Mouse (Mus musculus) midbrain, embryonic 11.5 days (tissue): ENCODE measurements around the gene Hmcn1. TPM values are rescaled to one million over a fixed set of nuclear protein-coding genes. Genes with fewer than 3 reads are reported as not detected.

Experiments used
- ATAC-seq: fragments of 200-750 bp; cut with Nextera tagmentation; 2 replicates; pipeline ENCODE4 v1.8.0; 2017; ENCODE audit warnings: moderate TSS enrichment, moderate library complexity; ENCODE audit not compliant: low FRiP score
- DNase-seq: peaks from one replicate; pipeline ENCODE4 v3.0.0; 2015; ENCODE audit warnings: low spot score; ENCODE audit errors: missing footprints
- H3K27ac ChIP-seq: fragments of 300-500 bp; sonication (generic); 2 replicates; pipeline ENCODE4 v1.5.1; 2014; ENCODE audit warnings: low read depth, low read length
- H3K27me3 ChIP-seq: fragments of 300-500 bp; sonication (generic); 2 replicates; pipeline ENCODE4 v1.6.1; 2014; ENCODE audit warnings: mild to moderate bottlenecking, low read length, moderate library complexity, mixed read lengths; ENCODE audit not compliant: control insufficient read depth, insufficient read depth
- H3K36me3 ChIP-seq: fragments of 300-500 bp; sonication (generic); 2 replicates; pipeline ENCODE4 v1.6.1; 2014; ENCODE audit warnings: mild to moderate bottlenecking, low read length, moderate library complexity, mixed read lengths; ENCODE audit not compliant: control insufficient read depth, insufficient read depth
- H3K4me1 ChIP-seq: fragments of 300-500 bp; sonication (generic); 2 replicates; pipeline ENCODE4 v1.6.1; 2014; ENCODE audit warnings: low read length; ENCODE audit not compliant: control insufficient read depth, insufficient read depth
- H3K4me2 ChIP-seq: fragments of 300-500 bp; sonication (generic); 2 replicates; pipeline ENCODE4 v1.6.1; 2014; ENCODE audit warnings: mild to moderate bottlenecking, moderate library complexity
- H3K4me3 ChIP-seq: fragments of 300-500 bp; sonication (generic); 2 replicates; pipeline ENCODE4 v1.5.1; 2014; ENCODE audit warnings: low read depth, low read length
- H3K9ac ChIP-seq: fragments of 300-500 bp; sonication (generic); 2 replicates; pipeline ENCODE4 v1.6.1; 2014; ENCODE audit warnings: low read length
- H3K9me3 ChIP-seq: fragments of 300-500 bp; sonication (generic); 2 replicates; pipeline ENCODE4 v1.6.1; 2016; ENCODE audit warnings: low read length; ENCODE audit not compliant: control insufficient read depth
- WGBS: fragments of 180-500 bp; shearing (Covaris S2); extraction: QIAGEN DNeasy Blood & Tissue Kit; methylation state at CpG from one replicate; pipeline ENCODE4 v1.1.7; 2014; 5-methylcytosine and 5-hydroxymethylcytosine counted together
- polyA plus RNA-seq: library from polyadenylated mRNA; unstranded; fragments of >200 nt; fragmentation: Nextera tagmentation; extraction: Ambion mirVana; gene quantifications from 2 replicates; pipeline ENCODE4 v1.2.1, GENCODE M21; 2014

The Hmcn1 gene
- polyA plus RNA-seq, 1 experiment from 2014 or later: 6.0 TPM

DNA sequence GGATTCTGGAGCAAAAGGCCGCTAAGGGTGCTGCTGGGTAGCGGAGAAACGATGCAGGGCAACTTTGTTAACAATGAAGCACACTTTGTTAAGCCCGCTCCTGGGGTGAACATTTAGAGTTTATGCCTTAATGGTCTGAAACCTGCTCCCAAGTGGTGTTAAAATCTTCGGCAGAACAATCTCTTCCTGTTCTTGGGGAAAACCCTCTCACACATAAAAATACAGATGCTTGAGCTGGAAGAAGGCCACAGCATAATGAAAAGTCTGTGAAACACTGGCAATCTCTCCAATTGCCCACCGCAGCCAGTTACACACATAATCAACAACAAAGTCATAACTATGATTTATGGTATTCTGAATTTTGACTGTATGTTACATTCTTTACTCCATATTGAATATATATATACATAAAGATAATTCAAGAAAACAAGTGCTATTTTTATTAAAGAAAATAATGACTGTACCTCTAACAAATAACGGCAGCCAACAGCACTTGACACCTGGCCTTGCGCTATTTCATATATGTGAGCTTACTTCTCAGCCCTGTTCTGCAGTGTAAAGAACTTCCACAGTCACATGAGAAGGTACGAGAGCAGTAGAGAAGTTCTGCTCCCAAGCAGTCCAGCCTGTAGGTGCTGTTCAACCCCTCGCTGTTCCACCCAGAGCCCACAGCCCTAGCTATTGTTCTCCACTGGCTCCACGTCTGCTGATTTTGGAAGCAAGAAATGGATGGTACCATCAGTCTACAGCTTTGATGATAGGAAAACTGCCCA lies 177.0 kb downstream of the Hmcn1 start:
- H3K4me3 ChIP-seq: no peak overlapping the region
- H3K9ac ChIP-seq: no peak overlapping the region
- no peak for DNase-seq
- no peaks in the 10 kb centered on the region for H3K9me3 ChIP-seq
- H3K27me3 ChIP-seq: no peaks in the 10 kb centered on the region
- 88% methylated on average over 11 of the region's 11 CpGs for WGBS
- H3K4me1 ChIP-seq: no peaks in the 10 kb centered on the region
- no peak for ATAC-seq
- H3K4me2 ChIP-seq: no peak overlapping the region
- no peak overlapping the region for H3K27ac ChIP-seq
- H3K36me3 ChIP-seq: no peaks in the 10 kb centered on the region

DNA sequence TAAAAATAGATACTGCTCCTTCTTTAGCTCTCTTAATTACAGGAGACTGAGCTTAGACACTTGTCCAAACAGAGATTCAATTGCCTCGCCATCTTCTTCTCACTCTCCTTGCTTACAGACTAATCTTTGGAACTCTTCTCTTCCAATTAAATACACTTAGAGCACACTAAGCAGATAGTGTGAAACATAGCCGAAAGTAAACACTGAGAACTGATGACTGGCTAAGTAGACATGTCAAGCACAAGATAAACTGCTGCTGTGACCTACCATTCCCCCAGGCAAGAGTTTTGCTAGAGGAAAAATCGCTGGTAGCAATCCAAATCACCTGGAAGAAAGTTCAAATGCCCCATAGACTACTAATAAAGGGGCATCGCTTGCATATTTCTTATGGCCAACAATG lies 178.3 kb downstream of the Hmcn1 start:
- H3K9ac ChIP-seq: no peak overlapping the region
- ATAC-seq (no peak), DNase-seq (no peak)
- H3K9me3 ChIP-seq: no peaks in the 10 kb centered on the region
- no peak overlapping the region for H3K27ac ChIP-seq
- no peaks in the 10 kb centered on the region for H3K27me3 ChIP-seq
- H3K36me3 ChIP-seq: no peaks in the 10 kb centered on the region
- 80% methylated on average over 4 of the region's 4 CpGs for WGBS
- no peak overlapping the region for H3K4me2 ChIP-seq
- H3K4me1 ChIP-seq: no peaks in the 10 kb centered on the region
- no peak overlapping the region for H3K4me3 ChIP-seq

DNA sequence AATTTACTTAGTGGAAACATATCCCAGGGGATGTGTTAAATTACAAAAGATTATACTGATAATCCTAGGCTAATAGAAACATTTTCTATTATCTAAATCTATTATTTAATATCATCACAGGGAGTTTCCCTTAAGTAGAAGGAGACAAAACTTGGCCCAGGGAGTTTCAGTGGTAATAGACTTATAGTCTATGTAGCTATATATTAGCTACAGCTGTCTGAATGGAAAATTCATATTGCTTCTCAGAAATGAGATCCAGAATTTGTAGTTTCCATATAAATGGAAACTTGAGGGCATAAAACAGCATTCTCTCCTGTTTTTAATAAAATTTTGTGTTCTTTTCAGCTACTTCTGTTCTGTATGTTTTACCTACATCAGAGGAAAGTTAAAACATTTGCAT lies 179.9 kb downstream of the Hmcn1 start:
- ATAC-seq (no peak), DNase-seq (no peak)
- H3K4me1 ChIP-seq: no peaks in the 10 kb centered on the region

DNA sequence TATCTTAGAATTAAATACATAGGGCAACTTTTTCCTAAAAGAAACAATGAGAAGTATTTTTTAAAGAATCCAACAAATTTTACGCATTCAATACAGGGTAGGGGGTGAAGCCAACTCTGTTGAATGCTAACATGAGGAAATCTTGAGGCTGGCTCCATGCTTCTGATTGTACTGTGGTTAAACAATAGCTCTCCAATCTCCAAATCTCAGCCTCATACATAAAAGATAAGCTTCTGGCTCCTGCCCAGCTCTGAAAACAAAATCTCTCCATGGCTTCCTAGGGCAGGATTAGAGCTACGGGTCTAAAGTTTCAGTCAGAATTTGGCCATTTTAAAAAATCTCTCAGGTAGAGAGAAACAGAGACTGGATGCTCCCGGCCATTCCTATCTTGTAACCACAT lies 186.4 kb downstream of the Hmcn1 start:
- Histone ChIP-seq H3K9me3 (no peaks in the 10 kb centered on the region), H3K4me1 (no peaks in the 10 kb centered on the region), H3K9ac (no peak overlapping the region), H3K4me3 (no peak overlapping the region), H3K4me2 (no peak overlapping the region), H3K36me3 (no peaks in the 10 kb centered on the region), H3K27me3 (no peaks in the 10 kb centered on the region), H3K27ac (no peak overlapping the region)
- 50% methylated on average over 3 of the region's 3 CpGs for WGBS
- DNase-seq (no peak), ATAC-seq (peak; percentile 65)

More for the DNA sequence above, 179.9 kb downstream of the Hmcn1 start:
- Histone ChIP-seq H3K27ac (no peak overlapping the region), H3K27me3 (no peaks in the 10 kb centered on the region), H3K9ac (no peak overlapping the region), H3K36me3 (no peaks in the 10 kb centered on the region), H3K9me3 (no peaks in the 10 kb centered on the region), H3K4me2 (no peak overlapping the region), H3K4me3 (no peak overlapping the region)

DNA sequence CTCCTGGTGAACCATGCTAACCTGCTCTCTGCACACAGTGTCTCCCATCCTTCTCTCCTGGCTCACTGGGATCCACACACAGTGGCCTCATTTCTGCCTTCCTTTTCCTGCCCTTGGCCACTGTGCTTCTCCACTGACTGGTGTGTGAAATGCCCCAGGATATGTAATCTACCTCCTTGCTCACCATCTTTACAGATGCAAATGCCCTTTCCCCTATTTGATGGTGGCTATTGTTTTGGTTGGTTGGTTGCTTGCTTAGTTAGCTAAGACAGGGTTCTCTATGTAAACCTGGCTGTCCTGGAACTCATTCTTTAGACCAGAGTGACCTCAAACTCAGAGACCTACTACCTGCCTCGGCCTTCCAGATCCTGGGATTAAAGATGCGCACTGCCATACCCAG lies 187.8 kb downstream of the Hmcn1 start:
- H3K4me1 ChIP-seq: no peaks in the 10 kb centered on the region

DNA sequence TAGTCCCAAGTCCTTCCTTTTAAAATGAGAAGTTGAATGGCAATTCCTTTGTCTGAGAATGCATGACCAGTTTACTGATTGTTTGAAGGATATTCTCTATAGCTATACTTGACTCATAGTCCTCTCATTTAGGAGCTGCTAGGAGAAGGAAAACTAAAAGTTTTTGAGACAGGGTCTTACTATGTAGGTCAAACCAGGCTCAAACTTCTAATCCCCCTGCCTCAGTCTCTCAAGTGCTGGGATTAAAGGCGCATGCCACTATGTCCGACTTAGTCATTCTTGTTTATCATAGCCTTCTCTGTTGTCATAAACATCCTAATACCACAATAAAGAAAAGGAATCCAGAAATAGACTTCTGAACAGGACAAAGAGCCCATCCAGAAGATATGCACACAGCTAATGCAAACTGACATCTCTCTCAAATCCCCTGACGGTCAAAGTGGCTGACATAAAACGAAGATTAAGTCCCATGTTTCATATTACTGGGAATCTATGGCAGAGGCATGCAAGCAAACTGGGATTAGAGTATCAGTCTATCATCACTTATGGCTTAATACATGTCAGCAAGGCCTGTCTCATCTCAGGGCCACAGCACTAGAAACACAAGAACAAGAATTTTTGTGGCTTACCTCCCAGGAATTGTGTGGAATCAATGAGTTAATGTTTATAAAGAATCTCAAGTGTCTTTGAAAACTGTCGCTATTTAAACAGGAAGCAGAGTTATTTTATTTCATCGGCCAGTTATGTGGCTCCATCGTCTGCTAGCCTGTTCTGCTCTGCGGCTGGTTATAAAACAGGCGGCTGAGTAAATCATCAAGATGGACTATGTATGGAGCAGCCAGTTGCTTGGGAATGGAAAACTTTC lies 188.8 kb downstream of the Hmcn1 start:
- Histone ChIP-seq H3K4me3 (no peak overlapping the region), H3K9me3 (no peaks in the 10 kb centered on the region), H3K4me2 (no peak overlapping the region), H3K27ac (no peak overlapping the region), H3K27me3 (no peaks in the 10 kb centered on the region), H3K36me3 (no peaks in the 10 kb centered on the region), H3K4me1 (no peaks in the 10 kb centered on the region), H3K9ac (no peak overlapping the region)
- DNase-seq (no peak), ATAC-seq (0 out of 2 replicates have a peak, but pooled peaks have one; percentile 15)
- 69% methylated on average over 9 of the region's 9 CpGs for WGBS

More for the DNA sequence above, 187.8 kb downstream of the Hmcn1 start:
- WGBS: 92% methylated on average over 2 of the region's 2 CpGs
- no peaks in the 10 kb centered on the region for H3K36me3 ChIP-seq
- no peaks in the 10 kb centered on the region for H3K9me3 ChIP-seq
- ATAC-seq (no peak), DNase-seq (no peak)
- no peak overlapping the region for H3K4me2 ChIP-seq
- no peak overlapping the region for H3K27ac ChIP-seq
- H3K27me3 ChIP-seq: no peaks in the 10 kb centered on the region
- H3K9ac ChIP-seq: no peak overlapping the region
- no peak overlapping the region for H3K4me3 ChIP-seq

DNA sequence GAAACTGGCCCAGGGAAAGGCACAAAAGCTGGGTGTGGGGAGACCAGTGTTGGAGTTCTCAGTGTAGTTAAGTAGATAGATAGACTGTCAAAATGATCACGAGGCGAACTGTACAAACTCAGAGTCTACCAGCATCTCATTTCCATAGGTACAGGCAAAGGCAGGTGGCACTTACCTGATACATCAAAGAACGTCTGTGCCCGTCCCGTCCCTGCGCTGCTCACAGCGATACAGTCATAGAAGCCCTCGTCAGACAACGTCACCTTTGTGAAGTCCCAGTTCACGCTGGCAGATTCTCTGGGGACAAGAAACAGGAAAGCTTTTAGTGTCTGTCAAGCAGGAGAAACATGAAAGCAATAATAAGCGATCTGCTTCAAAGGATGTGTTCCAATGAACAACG lies 190.6 kb downstream of the Hmcn1 start:
- Histone ChIP-seq H3K27ac (no peak overlapping the region), H3K9me3 (no peaks in the 10 kb centered on the region), H3K4me3 (no peak overlapping the region), H3K4me1 (no peaks in the 10 kb centered on the region), H3K27me3 (no peaks in the 10 kb centered on the region), H3K9ac (no peak overlapping the region), H3K4me2 (no peak overlapping the region), H3K36me3 (no peaks in the 10 kb centered on the region)
- DNase-seq (no peak), ATAC-seq (no peak)
- WGBS: 90% methylated on average over 12 of the region's 12 CpGs

- Histone ChIP-seq H3K9me3 (no peaks in the 10 kb centered on the region), H3K4me2 (no peak overlapping the region), H3K27me3 (no peaks in the 10 kb centered on the region), H3K27ac (no peak overlapping the region), H3K4me3 (no peak overlapping the region), H3K4me1 (no peaks in the 10 kb centered on the region), H3K9ac (no peak overlapping the region), H3K36me3 (no peaks in the 10 kb centered on the region)
- ATAC-seq: no peak
- WGBS: 79% methylated on average over 8 of the region's 8 CpGs
- DNase-seq: peak; percentile 76
Observed at GRCm38 (mm10) chr1:150800611-150801263, 192.5 kb downstream of the Hmcn1 start.

DNA sequence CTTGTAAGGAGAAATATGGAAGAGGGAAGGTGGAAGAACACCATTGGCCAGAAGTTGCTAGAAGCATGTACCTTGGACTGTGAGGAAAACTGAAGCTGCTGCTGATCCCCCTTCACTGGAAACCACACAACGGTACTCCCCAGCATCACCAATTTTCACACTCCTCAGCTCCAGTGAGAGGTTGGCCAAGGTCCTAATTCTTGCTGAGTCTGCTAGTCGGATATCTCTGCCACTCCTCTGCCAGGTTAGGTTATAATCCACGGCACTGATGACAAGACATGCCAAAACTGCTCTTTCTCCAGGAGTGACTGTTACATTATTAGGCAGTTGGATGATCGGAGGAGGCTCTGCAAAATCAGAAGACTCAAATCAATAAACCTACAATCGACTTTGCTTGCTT lies 194.6 kb downstream of the Hmcn1 start:
- Histone ChIP-seq H3K27me3 (no peaks in the 10 kb centered on the region), H3K4me3 (no peak overlapping the region), H3K9me3 (no peaks in the 10 kb centered on the region), H3K36me3 (no peaks in the 10 kb centered on the region), H3K9ac (no peak overlapping the region), H3K27ac (no peak overlapping the region), H3K4me1 (no peaks in the 10 kb centered on the region), H3K4me2 (no peak overlapping the region)
- DNase-seq: peak; percentile 26
- no peak for ATAC-seq
- 88% methylated on average over 5 of the region's 5 CpGs for WGBS
